Mouse (Mus musculus) embryo, embryonic 10.5 days (tissue): ENCODE measurements at regions not wholly inside any gene's neighbourhood (a gene's known extent, or its start where the extent isn't known, plus 50 kb on each side); places are given as distances from the start of the nearest gene placed in this dataset.

Experiments used
- DNase-seq: peaks from one replicate; pipeline ENCODE4 v3.0.0-alpha.2; 2015; ENCODE audit warnings: low spot score

DNA sequence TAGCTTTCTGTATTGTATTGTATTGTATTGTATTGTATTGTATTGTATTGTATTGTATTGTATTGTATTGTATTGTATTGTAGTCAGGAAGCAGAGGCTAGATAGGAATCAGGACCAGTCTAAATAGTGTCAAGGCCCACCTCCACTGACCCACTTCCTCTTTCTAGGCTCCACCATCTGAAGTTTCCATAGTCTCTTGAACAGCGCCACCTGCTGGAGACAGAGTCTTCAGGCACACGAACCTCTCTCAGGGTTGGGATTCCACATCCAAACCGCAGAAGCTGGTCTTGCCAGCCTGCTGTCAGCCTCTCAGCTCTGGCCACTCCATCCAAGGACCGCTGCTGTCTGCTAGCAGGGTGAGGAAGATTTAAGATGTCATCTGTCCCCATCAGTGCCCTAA is 234.6 kb downstream of the Cdh26 start:
- peak; percentile 88 for DNase-seq

- DNase-seq = peak; percentile 27
Measured at GRCm38 (mm10) chr2:178668451-178668850, 238.1 kb downstream of the Cdh26 start.

DNA sequence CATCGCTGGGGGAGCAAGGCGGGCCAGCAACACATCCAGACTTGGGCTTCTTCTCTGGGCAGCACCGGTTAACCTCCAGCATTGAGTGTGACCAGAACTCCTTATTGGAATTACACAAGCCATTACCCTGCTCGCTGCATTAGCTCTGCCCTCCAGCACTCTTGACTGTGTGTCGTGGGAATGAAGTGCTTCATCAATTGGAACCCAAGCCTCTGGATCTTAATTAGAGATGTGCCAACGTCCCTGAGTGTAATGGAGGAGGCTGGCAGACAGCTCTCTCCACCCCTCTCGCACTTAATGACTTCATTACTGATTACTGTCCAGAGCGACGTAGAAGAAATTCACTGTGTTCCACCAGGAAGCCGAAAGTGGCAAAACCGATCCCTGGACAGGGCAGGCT is 240.6 kb downstream of the Cdh26 start:
- no peak for DNase-seq

GRCm38 (mm10) chr2:178673621-178674020 is 243.3 kb downstream of the Cdh26 start:
- DNase-seq = no peak

GRCm38 (mm10) chr2:178674621-178675020 is 244.3 kb downstream of the Cdh26 start:
- DNase-seq = no peak

DNA sequence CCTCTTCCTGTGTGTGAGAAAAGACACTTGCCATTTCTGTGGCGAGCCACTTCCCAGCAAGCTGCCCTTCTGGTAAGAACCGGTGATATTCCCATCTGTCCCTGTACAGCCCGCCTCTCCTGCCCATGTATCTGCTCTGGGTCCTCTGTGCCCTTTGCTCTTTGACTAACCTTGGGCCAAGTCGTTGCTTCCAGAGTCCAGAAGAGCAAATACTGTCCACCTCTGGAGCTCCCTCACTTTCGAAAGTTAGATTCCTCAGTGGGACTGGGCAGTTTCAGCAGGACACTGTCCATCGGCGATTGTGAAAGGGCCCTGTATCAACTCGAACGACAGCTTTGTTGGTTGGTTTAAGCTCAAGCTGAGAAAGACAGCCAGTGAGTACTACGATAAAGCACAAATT is 246.6 kb downstream of the Cdh26 start:
- DNase-seq = no peak

- no peak for DNase-seq
Measured at GRCm38 (mm10) chr2:178680368-178680767, 250.0 kb downstream of the Cdh26 start.

DNA sequence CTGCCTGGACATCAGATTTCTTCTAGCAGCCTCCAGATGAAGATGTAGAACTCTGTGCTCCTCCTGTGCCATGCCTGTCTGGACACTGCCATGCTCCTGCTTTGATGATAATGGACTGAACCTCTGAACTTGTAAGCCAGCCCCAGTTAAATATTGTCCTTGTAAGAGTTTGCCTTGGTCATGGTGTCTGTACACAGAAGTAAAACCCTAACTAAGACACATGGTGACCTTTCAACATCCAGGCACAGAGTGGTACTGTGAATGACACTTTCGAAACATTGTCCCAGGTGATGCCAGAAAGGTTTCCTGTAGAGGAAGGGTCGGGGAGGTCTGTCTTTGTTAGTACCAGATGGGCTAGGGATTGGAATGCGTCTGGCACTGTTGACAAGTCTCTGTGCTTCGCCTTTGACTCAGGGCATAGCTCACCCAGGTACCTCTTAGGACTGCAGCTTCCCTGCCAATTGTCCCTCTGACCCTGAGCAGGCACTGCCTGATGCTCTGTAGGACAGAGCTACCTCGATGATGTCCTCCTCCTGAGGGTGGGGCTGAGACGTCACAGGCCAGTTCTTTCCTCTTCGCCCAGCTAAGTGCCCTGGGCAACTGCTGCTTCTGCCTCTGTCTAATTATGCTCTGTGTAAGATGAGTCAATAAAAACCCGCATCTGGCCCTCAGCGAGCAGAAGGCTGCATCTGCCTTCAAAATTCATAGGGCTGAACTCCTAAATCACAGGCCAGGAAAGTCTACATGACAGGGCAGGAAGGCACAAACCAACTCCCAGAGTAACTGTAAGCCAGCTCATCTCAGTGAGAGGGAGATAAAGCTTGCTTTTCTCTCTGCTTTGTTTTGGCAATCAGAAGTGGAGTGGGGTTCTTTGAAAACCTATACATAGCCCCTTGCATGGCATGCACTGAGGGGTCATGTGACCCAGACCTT is 254.0 kb downstream of the Cdh26 start:
- no peak for DNase-seq

- DNase-seq = no peak
Measured at GRCm38 (mm10) chr2:178685211-178685610, 254.9 kb downstream of the Cdh26 start.

GRCm38 (mm10) chr2:178686167-178686601 is 255.9 kb downstream of the Cdh26 start:
- DNase-seq = peak; percentile 40

DNA sequence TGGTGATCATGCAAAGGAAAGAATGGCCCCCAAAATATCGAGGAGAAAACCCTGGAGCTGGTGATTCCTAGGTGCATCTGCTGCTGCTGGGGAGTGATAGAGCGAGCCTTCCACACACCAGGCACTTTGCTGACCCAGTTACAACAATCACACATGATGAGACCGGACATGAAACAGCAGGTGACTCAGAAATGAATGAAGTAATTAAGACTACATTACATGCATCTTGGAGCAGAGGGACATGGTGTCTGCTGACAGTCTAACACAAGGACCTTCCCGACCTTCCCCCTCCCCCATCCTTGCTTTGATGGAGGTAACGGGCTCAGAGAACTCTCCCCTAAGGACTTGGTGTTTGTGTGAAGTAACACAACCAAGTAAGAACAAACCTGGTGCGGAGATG is 258.3 kb downstream of the Cdh26 start:
- DNase-seq = no peak

DNA sequence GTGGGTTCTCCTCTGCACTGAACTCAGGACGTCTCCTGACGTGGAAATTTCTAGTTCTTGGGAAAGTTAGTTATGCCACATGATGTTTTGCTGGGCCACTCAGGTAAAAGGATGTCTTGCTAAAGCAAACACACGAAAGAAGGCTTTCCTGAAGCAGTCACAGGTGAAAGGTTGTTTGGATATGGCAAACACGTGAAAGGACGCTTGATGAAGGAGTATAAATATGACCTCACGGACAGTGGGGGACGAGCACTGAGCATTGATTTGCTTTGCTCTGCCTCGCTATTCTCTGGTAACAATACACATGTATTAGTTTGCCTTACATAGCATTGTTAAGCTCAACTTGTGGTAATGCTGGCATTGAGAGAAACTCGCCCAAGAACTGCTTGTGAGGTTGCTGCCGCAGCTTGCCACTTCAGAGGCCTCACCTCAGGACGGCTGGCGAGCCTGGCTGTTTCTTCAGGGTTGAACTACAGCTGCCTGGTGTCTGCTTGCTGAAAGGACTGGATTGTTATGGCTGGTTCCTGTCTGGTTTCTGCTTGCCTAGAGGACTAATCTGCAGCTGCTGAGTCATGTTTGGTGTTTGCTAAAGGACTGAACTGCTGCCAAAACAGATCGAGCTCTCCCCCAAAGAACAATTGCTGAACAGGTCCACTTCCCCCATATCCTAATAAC is 261.0 kb downstream of the Cdh26 start:
- DNase-seq = no peak

- DNase-seq = no peak
Measured at GRCm38 (mm10) chr2:178691865-178692228, 261.5 kb downstream of the Cdh26 start.

GRCm38 (mm10) chr2:178692231-178692630 is 261.9 kb downstream of the Cdh26 start:
- no peak for DNase-seq

DNA sequence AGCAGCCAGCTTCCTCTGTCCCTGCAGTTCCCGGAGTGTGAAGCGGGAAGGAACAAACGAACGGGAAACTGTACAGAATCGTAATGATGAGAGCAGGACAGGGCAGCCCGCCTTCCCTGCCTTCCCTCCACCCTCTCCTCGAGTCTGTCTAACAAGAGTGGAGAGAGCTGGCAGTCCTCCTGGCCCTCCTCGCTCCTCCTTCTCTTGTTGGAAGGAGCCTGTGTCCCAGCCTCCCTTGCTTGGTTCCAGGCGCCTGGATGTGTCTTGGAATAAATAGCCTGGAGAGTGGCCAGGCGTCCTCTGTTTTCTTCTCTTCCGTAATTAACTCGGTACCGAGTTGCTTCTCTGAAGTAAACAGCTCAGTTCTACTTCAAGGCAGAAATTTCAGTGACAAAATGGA is 268.3 kb downstream of the Cdh26 start:
- DNase-seq = no peak

DNA sequence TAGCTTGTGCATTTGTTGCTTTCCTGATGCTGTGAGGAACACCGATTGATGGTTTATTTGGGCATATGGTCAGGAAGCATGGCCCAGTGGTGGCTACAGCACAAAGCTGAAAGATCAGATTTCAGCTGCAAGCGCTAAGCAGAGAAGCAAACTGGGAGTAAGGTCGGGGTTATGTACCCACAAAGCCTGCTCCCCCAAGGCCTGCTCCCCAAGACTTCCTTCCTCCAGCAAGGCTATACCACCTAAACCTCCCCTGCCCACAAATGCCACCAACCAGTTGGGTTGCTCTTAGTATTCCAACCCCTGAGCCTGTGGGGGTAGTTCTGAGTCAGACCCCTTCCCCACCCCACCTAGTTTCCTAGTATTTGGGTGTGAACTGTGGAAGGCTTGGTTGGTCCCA is 270.5 kb downstream of the Cdh26 start:
- no peak for DNase-seq

- DNase-seq = no peak
Measured at GRCm38 (mm10) chr2:178704510-178704909, 274.2 kb downstream of the Cdh26 start.

- no peak for DNase-seq
Measured at GRCm38 (mm10) chr2:178708649-178709048, 278.3 kb downstream of the Cdh26 start.

- no peak for DNase-seq
Measured at GRCm38 (mm10) chr2:178709192-178709881, 279.0 kb downstream of the Cdh26 start.

DNA sequence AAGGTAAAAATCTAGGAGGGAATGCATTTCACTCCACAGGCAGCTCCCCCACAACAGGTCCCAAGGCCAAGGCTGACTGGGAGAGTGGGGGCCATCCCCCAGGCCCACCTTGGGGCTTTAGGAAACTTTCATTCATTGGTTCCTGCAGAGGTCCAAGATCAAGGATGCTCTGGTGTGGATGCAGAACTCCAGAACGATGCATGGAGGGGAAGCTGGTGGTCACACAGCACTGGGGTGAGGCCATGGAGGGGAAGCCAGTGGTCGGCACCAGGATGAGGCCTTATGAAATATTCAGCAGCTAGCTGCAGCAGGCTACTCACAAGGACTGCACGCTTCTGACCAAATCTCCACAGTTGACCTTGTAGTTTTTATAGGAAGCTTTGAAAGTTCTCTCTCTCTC is 279.7 kb downstream of the Cdh26 start:
- DNase-seq = no peak

GRCm38 (mm10) chr2:178711587-178712080 is 281.3 kb downstream of the Cdh26 start:
- peak; percentile 43 for DNase-seq

DNA sequence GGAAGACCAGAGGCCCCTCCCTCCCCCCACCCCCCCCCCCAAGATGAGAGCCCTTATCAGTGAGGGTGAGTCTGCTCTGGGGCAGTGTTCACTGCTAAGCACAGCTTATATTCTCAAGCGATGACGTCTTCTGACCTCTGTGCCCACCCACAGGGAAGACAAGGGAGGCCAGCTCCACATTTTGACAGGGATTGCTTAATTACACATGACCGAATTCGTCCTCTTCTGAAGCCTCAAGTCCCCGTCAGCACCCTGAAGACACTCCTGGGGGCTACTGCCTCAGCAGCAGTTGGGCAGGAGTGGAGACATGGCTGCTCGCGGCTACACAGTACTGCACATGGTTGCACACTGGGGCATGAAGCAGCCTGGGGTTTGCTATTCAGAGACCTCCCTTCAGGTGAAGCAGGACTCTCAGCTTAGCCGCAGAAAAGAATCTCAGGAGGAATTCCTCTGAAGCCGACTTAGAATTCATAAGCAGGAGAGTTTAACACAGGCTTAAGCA is 282.1 kb downstream of the Cdh26 start:
- no peak for DNase-seq
